Mouse (Mus musculus) brown adipose tissue, adult 24 weeks (tissue): ENCODE results near the gene Smc3. TPM values are rescaled to one million over a fixed set of nuclear protein-coding genes. Genes with fewer than 3 reads are reported as not detected.
A peak's percentile ranks its signal among the peaks of the same experiment; 100 is the strongest.

ENCODE experiments used
- H3K27ac ChIP-seq: fragments of 200-500 bp; replicated peaks from 2 replicates; pipeline ENCODE4 v1.5.1; 2012; ENCODE audit warnings: low read depth, mild to moderate bottlenecking, low read length
- H3K4me1 ChIP-seq: fragments of 200-500 bp; 2 replicates; pipeline ENCODE4 v1.6.1; 2012; ENCODE audit warnings: low read length, mixed read lengths; ENCODE audit not compliant: control insufficient read depth, insufficient read depth, insufficient read length
- H3K4me3 ChIP-seq: fragments of 200-500 bp; 2 replicates; pipeline ENCODE4 v1.5.1; 2012; ENCODE audit warnings: low read depth, mild to moderate bottlenecking, low read length, moderate library complexity; ENCODE audit not compliant: insufficient read depth
- polyA plus RNA-seq: library from polyadenylated mRNA; stranded (reverse); fragments of >200 nt; gene quantifications from 2 replicates; pipeline ENCODE4 v1.2.4, GENCODE M21; 2012; ENCODE audit not compliant: missing spikeins, insufficient read depth, insufficient read length

The Smc3 gene
- polyA plus RNA-seq, 1 experiment: 15.1 TPM

- Histone ChIP-seq H3K27ac (peak overlapping the region; percentile 58), H3K4me3 (peak overlapping the region; percentile 83), H3K4me1 (no peaks in the 10 kb centered on the region)
These were observed 558 bp downstream of the Smc3 start for GRCm38 (mm10) chr19:53600549-53601362.

GRCm38 (mm10) chr19:53601363-53601655 is 1.1 kb downstream of the Smc3 start:
- Histone ChIP-seq H3K4me1 (no peaks in the 10 kb centered on the region), H3K27ac (no peak overlapping the region)

GRCm38 (mm10) chr19:53608921-53609320 is 8.7 kb downstream of the Smc3 start:
- no peaks in the 10 kb centered on the region for H3K4me1 ChIP-seq
- no peak overlapping the region for H3K4me3 ChIP-seq
- no peak overlapping the region for H3K27ac ChIP-seq

More at GRCm38 (mm10) chr19:53601363-53601655, 1.1 kb downstream of the Smc3 start:
- peak overlapping the region; percentile 83 for H3K4me3 ChIP-seq

- Histone ChIP-seq H3K4me3 (no peak overlapping the region), H3K4me1 (no peaks in the 10 kb centered on the region), H3K27ac (no peak overlapping the region)
These were observed 21.5 kb downstream of the Smc3 start for GRCm38 (mm10) chr19:53621681-53622080.

- no peak overlapping the region for H3K4me3 ChIP-seq
- H3K27ac ChIP-seq: no peak overlapping the region
- H3K4me1 ChIP-seq: no peaks in the 10 kb centered on the region
These were observed 37.8 kb downstream of the Smc3 start for GRCm38 (mm10) chr19:53638041-53638440.

- Histone ChIP-seq H3K4me3 (no peak overlapping the region), H3K4me1 (no peaks in the 10 kb centered on the region), H3K27ac (no peak overlapping the region)
These were observed 38.5 kb downstream of the Smc3 start for GRCm38 (mm10) chr19:53638727-53639126.

- Histone ChIP-seq H3K4me1 (no peaks in the 10 kb centered on the region), H3K27ac (no peak overlapping the region), H3K4me3 (no peak overlapping the region)
These were observed 43.9 kb downstream of the Smc3 start for GRCm38 (mm10) chr19:53644020-53644595.

- Histone ChIP-seq H3K4me1 (no peaks in the 10 kb centered on the region), H3K27ac (no peak overlapping the region), H3K4me3 (no peak overlapping the region)
These were observed 47.1 kb downstream of the Smc3 start for GRCm38 (mm10) chr19:53647301-53647700.

GRCm38 (mm10) chr19:53648056-53648455 is 47.9 kb downstream of the Smc3 start:
- Histone ChIP-seq H3K27ac (no peak overlapping the region), H3K4me1 (no peaks in the 10 kb centered on the region), H3K4me3 (no peak overlapping the region)

- Histone ChIP-seq H3K27ac (no peak overlapping the region), H3K4me1 (no peaks in the 10 kb centered on the region), H3K4me3 (no peak overlapping the region)
These were observed 48.6 kb downstream of the Smc3 start for GRCm38 (mm10) chr19:53648802-53649236.

GRCm38 (mm10) chr19:53649361-53649760 is 49.2 kb downstream of the Smc3 start:
- Histone ChIP-seq H3K4me1 (no peaks in the 10 kb centered on the region), H3K4me3 (no peak overlapping the region), H3K27ac (no peak overlapping the region)

GRCm38 (mm10) chr19:53649802-53650201 is 49.6 kb downstream of the Smc3 start:
- Histone ChIP-seq H3K4me3 (no peak overlapping the region), H3K27ac (no peak overlapping the region), H3K4me1 (no peaks in the 10 kb centered on the region)

- Histone ChIP-seq H3K4me3 (no peak overlapping the region), H3K4me1 (no peaks in the 10 kb centered on the region), H3K27ac (no peak overlapping the region)
These were observed 50.7 kb downstream of the Smc3 start for GRCm38 (mm10) chr19:53650921-53651320.

GRCm38 (mm10) chr19:53652267-53652666 is 52.1 kb downstream of the Smc3 start:
- H3K4me3 ChIP-seq: no peak overlapping the region
- H3K4me1 ChIP-seq: no peaks in the 10 kb centered on the region
- no peak overlapping the region for H3K27ac ChIP-seq

GRCm38 (mm10) chr19:53653624-53654467 is 53.6 kb downstream of the Smc3 start:
- Histone ChIP-seq H3K27ac (no peak overlapping the region), H3K4me1 (no peaks in the 10 kb centered on the region), H3K4me3 (no peak overlapping the region)
